Mouse (Mus musculus) spleen, postnatal 10 days (tissue): ENCODE measurements at regions not wholly inside any gene's neighbourhood (a gene's known extent, or its start where the extent isn't known, plus 50 kb on each side); places are given as distances from the start of the nearest gene placed in this dataset.

Source experiments
- DNase-seq, 2 experiments: peaks; one replicate each; pipeline ENCODE4 v3.0.0; 2021 to 2022; ENCODE audit warnings: low spot score in 2 of 2

DNA sequence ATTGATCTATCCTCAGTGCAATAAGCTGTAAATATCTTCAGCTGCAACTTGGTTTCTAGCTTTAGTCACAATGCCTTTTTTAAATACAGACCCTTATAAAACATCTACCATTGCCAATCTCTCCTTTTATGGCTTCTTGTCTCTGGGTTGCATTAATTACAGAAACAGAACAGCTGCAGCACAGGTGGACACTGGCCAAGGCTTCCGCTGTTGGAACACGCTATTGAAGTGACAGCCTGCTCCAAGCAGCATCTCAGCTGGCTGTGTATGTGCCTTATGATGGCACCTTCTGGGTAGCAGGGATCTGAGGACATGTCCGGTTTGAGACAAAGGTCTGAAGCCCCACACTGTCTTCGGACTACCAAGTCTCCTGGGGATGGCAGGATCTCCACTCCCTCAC is 207.1 kb upstream of the Plpp4 start:
- no peak for DNase-seq

DNA sequence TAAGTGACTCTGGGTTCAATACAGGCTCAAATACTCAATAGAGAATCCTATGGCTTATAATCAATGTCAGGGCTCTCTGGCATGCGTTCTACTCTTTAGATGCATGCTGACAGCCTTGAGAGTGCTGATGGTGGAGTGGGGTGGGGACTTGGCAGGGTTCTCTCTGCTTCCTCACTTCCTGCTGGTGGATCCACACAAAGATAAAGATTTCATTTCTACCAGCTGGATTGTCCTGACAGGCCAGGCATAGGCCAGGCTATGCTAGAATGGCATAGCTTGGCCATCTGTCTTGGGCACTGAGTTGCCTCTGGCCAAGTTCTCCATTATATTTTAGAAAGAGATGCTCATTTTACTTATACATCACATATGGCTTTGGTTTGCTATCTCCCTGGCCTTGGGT is 206.2 kb upstream of the Plpp4 start:
- no peak for DNase-seq

- no peak for DNase-seq
Observed at GRCm38 (mm10) chr7:129066891-129067290, 189.9 kb upstream of the Plpp4 start.

GRCm38 (mm10) chr7:129068137-129068536 is 188.7 kb upstream of the Plpp4 start:
- no peak for DNase-seq

DNA sequence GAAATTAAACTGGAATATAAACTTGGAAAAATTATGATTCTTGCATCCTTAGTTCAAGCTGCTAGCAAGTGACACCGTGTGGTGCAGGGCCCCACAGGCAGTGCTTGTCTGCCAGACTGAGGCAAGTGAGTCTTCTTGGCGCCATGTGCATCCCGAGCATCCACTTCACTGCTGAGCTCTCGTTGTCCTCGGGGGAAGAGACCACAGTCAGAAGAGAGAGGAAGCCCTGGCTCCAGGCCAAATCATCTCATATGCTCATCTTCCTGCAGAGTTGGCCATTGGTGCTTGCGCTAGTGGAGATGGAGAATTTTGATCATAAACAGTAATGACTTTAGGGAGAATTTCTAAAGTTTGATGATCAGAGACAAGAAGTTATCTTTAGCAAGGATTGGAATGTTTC is 177.0 kb upstream of the Plpp4 start:
- DNase-seq = no peak

GRCm38 (mm10) chr7:129091441-129091840 is 165.4 kb upstream of the Plpp4 start:
- no peak for DNase-seq

DNA sequence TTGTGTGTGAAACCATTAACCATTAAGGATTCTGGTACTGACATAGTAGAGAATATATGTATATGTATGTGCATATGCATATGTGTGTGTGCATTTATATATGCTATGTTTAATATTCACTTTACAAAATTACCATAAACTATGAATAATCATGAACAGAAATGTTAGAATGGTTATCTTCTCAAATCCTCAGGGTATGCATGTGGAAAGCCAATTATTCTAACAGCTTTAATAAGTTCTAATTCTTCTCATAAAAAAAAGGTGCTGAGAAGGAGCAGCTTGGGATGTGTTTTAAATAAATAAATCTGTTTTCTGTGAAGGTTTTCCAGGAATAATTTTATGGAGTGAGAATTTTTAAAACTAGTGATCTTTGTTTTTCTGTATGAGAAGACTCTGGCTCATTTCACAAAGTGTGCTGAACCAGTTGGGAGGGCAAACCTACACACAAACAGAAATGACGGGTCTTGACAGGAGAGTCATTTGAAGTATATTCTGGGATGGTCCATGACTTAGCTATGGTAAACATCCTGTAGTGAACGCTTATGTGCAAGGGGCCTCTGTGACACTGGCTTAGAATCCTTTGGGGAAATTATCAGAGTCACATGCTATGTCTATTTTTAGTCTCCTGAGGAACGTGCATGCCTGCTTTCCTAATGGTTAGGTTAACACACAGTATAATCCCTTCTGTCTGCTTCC is 160.3 kb upstream of the Plpp4 start:
- no peak for DNase-seq

- no peak for DNase-seq
Observed at GRCm38 (mm10) chr7:129102437-129102836, 154.4 kb upstream of the Plpp4 start.

- no peak for DNase-seq
Observed at GRCm38 (mm10) chr7:129134176-129134575, 122.7 kb upstream of the Plpp4 start.

- no peak for DNase-seq
Observed at GRCm38 (mm10) chr7:129134661-129135215, 122.1 kb upstream of the Plpp4 start.

DNA sequence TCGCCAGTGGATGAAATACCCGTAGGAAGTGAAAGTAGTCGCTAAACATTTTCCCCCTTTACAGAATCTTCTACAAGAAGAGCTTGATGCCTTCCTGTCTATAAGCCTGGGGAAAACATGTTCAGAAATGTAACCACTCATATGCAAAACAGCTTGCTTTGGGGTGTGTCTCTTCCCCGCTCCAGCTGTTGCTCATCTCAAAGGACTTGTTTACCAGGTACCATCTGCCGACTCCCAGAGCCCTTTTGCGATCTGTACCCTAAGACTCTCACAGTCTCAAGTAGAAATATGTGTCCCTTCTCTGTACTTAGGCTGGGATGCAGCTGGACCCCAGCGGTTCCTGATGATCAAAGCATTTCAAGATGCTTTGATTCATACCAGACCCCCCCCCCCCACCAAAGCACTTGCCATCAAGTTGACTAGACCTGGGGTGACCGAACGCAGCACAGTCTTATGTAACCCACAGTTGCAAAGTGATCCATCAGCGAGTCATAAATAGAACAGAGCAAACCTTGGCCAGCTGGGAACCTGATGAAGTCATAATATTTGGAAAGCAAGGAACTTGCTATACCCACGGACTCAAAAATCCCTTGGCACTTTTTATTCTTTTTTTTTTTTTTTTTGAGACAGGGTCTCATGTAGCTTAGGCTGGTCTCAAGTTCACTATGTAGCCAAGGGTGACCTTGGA is 119.4 kb upstream of the Plpp4 start:
- no peak for DNase-seq

DNA sequence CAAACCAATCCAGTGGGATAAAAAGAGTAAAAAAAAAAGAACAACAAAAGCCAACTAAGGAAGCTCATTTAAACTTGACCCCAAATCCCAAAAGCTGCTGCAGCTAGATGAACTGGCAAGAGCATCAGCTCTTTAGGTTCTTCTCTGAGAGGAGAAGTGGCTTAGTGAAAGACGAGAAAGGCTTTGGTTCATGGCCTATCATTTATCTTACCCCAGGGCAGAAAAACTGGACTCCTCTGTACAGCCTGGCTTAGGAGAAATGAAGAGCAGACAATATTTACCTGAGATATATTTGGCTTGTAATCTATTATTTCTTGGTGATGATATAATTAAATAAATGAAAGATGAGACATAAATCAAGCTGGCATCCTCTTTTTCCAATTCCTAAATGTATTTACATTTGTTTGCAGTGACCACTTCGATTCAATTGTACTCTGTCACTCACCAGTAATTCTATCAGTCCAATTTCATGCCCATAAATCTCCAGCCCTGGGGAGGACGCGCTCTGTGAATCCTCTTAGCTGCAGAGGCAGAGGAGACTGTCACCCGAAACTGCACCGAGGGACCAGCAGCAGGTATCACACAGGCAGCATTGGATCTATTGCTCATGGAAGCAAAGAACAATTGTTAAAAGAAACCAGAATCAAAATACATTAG is 114.8 kb upstream of the Plpp4 start:
- DNase-seq = no peak

GRCm38 (mm10) chr7:129142599-129142949 is 114.3 kb upstream of the Plpp4 start:
- no peak for DNase-seq

- no peak for DNase-seq
Observed at GRCm38 (mm10) chr7:129155577-129155976, 101.3 kb upstream of the Plpp4 start.

DNA sequence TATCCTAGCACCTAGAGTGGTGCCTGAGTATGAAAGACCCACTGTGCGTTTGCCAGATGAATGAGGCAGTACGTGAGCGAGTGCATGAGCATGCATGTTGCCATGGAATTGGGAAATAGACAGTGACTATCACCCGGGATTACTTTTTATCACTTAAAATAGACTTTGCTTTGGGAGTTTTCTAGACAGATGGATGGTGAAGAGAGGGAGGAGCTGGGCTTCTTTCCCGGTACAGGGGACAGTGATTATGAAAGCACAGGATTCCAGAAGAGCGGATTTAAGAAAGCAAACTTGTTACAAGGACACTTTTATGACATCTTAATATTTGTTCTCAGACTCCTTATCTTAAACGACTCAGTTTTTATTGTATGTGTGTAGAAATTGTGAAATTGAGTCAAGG is 86.9 kb upstream of the Plpp4 start:
- no peak for DNase-seq

DNA sequence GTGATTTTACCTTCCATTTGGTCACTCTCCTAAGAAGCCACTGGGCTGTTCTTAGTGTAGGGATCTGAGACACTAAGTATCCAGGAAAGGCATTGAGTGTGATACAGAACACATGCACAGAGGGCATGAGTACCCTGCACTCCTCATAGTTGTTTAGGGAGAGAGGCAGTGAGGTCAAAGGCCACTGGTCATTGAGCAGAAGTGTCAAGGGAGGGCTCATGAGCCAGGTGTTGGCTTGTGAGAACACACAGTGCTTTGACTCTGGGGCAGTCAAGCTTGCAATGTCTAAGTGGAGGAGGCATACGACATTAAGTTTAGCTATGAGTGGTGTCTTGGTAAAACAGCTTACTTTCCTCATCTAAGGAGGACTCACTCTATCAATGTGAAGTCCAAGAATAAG is 65.9 kb upstream of the Plpp4 start:
- no peak for DNase-seq

- DNase-seq = no peak
Observed at GRCm38 (mm10) chr7:129207029-129207428, 49.8 kb upstream of the Plpp4 start.
